Mouse (Mus musculus): Measurements from ENCODE around the gene Olfr794.

Olfr794 gene

GRCm38 (mm10) chr10:129567355-129567754 is at the start of gene Olfr794:
Olfr794 (plus strand) TSS chr10:129567655.
- no peak for DNase-seq (ENCODE audit: low spot score)

GRCm38 (mm10) chr10:129521492-129521891 is 46.0 kb upstream of the Olfr794 start, which contains the start of gene Olfr791:
Olfr791 (plus strand) TSS chr10:129521792.
- no peak for DNase-seq (ENCODE audit: low spot score)

- DNase-seq (ENCODE audit: low spot score) = no peak
Observed at GRCm38 (mm10) chr10:129538862-129539261, 28.6 kb upstream of the Olfr794 start, which contains the start of gene Olfr792. Olfr792 (plus strand) TSS chr10:129539162.

- DNase-seq (ENCODE audit: low spot score) = peak; percentile 19
Observed at GRCm38 (mm10) chr10:129549354-129549753, 18.1 kb upstream of the Olfr794 start.

GRCm38 (mm10) chr10:129577066-129577465 is 9.6 kb downstream of the Olfr794 start:
- no peak for DNase-seq (ENCODE audit: low spot score)

GRCm38 (mm10) chr10:129612470-129612869 is 45.0 kb downstream of the Olfr794 start, which contains the start of gene Olfr796:
Olfr796 (minus strand) TSS chr10:129612570.
- no peak for DNase-seq (ENCODE audit: low spot score)

GRCm38 (mm10) chr10:129621724-129622123 is 54.3 kb downstream of the Olfr794 start:
- DNase-seq (ENCODE audit: low spot score) = no peak
